Mouse (Mus musculus): Measurements from ENCODE around the gene Creb3l1. TPM values are rescaled to one million over a fixed set of nuclear protein-coding genes. Genes with fewer than 3 reads are reported as not detected.

The Creb3l1 gene
- polyA plus RNA-seq, 1 experiment from 2014 or later, result 2.9 TPM

DNA sequence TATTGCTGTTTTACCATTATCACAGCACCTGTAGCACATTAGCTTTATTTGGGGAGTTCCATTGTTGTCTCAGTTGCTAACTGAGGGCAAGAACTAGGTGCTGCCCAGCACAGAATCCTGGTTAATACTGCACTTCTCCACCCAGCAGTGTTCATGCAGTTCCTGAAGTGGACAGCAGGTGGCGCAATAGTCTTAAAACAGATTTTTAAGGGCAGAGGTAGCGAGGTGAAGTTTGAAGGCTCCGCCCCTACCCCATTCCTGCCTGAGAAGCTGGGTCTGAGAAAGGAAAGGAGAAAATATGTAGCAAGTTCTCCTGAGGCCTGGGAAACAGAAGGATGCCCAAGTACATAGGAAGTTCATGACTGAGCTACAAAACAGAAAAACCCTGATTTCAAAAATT, 36.8 kb downstream of the Creb3l1 start:
- Histone ChIP-seq H3K27me3 (no peaks in the 10 kb centered on the region), H3K4me1 (replicated peaks) (peaks cover 14% of the 10 kb centered on the region), H3K9me3 (no peaks in the 10 kb centered on the region), H3K9ac (no peak overlapping the region), H3K4me2 (no peak overlapping the region), H3K4me3 (no peak overlapping the region), H3K27ac (replicated peaks) (no peak overlapping the region), H3K36me3 (no peaks in the 10 kb centered on the region)
- peak; percentile 40; the same call in 1 of the 2 replicates for ATAC-seq (ENCODE audit: low FRiP score, low read depth)
- WGBS, result 4% methylated on average over 3 of the region's 3 CpGs

DNA sequence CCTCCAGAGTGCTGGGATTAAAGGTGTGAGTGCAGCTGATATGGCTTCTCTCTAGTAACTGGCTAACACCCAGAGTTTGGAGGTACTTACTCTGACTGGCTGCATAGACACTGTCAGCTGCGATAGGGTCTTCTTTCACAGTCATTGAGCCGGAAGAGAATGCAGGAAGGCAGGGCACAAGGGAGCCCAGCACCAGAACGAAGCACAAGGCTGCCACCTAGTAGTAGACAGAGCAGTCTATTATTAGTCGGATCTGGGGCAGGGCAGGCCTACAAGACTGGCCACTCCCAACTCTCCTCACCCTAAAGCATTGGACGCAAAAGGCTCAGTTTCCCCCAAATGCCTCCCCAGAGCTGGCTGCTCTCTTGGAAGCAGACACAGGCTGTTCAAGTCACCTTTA, 38.2 kb downstream of the Creb3l1 start:
- 1% methylated on average over 5 of the region's 5 CpGs for WGBS
- no peak overlapping the region for H3K9ac ChIP-seq
- H3K27ac ChIP-seq (replicated peaks), result no peak overlapping the region
- peaks cover 14% of the 10 kb centered on the region for H3K4me1 ChIP-seq (replicated peaks)
- no peaks in the 10 kb centered on the region for H3K9me3 ChIP-seq
- no peaks in the 10 kb centered on the region for H3K36me3 ChIP-seq
- H3K27me3 ChIP-seq, result no peaks in the 10 kb centered on the region
- peak; percentile 61; the same call in 1 of the 2 replicates for ATAC-seq (ENCODE audit: low FRiP score, low read depth)
- no peak overlapping the region for H3K4me2 ChIP-seq
- H3K4me3 ChIP-seq, result no peak overlapping the region

- peak overlapping the region; percentile 2; the same call in 1 of the 2 replicates for H3K27ac ChIP-seq (replicated peaks)
- WGBS, result 32% methylated on average over 9 of the region's 9 CpGs
- H3K4me3 ChIP-seq, result no peak overlapping the region
- no peak overlapping the region for H3K9ac ChIP-seq
- H3K9me3 ChIP-seq, result no peaks in the 10 kb centered on the region
- no peak for ATAC-seq (ENCODE audit: low FRiP score, low read depth)
- no peaks in the 10 kb centered on the region for H3K36me3 ChIP-seq
- peaks cover 14% of the 10 kb centered on the region for H3K4me1 ChIP-seq (replicated peaks)
- peak overlapping the region; percentile 46 for H3K4me2 ChIP-seq
- no peaks in the 10 kb centered on the region for H3K27me3 ChIP-seq
Measured at GRCm38 (mm10) chr2:91984906-91985525, 39.3 kb downstream of the Creb3l1 start.

GRCm38 (mm10) chr2:91984439-91984838, 39.9 kb downstream of the Creb3l1 start:
- peak overlapping the region; percentile 46 for H3K4me2 ChIP-seq
- H3K36me3 ChIP-seq, result no peaks in the 10 kb centered on the region
- 0 out of 2 replicates have a peak overlapping the region, but pooled peaks have one; percentile 2 for H3K27ac ChIP-seq (replicated peaks)
- H3K27me3 ChIP-seq, result no peaks in the 10 kb centered on the region
- no peak overlapping the region for H3K9ac ChIP-seq
- H3K4me3 ChIP-seq, result no peak overlapping the region; the same call in 1 of the 2 replicates
- WGBS, result 2% methylated on average over 11 of the region's 13 CpGs
- peak; percentile 61 for ATAC-seq (ENCODE audit: low FRiP score, low read depth)
- H3K4me1 ChIP-seq (replicated peaks), result peaks cover 14% of the 10 kb centered on the region
- H3K9me3 ChIP-seq, result no peaks in the 10 kb centered on the region

DNA sequence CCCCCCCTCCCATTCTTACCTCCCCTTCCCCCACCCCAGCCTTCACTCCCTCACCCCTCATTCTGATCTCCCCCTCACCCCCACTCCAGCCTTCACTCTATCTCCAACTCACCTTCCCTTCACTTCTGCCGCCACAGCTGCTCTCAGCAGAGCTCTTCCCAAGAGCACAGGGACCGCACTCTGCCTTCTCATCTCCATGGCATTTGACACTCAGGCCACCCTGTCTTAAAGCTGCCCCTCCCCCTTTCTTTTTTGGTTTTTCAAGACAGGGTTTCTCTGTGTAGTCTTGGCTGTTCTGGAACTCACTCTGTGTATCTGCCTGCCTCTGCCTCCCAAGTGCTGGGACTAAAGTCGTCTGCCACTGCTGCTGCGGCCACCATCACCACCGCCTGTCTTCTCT, 43.5 kb downstream of the Creb3l1 start:
- WGBS, result 38% methylated on average over 5 of the region's 5 CpGs
- Histone ChIP-seq H3K4me1 (replicated peaks) (peaks cover 27% of the 10 kb centered on the region), H3K4me3 (no peak overlapping the region), H3K27ac (replicated peaks) (no peak overlapping the region), H3K9me3 (no peaks in the 10 kb centered on the region), H3K9ac (no peak overlapping the region), H3K27me3 (peaks cover 15% of the 10 kb centered on the region), H3K36me3 (no peaks in the 10 kb centered on the region), H3K4me2 (no peak overlapping the region)
- no peak for ATAC-seq (ENCODE audit: low FRiP score, low read depth)

- H3K9ac ChIP-seq, result no peak overlapping the region
- H3K27ac ChIP-seq (replicated peaks), result no peak overlapping the region
- no peak overlapping the region for H3K4me3 ChIP-seq
- 3% methylated on average over 4 of the region's 4 CpGs for WGBS
- peaks cover 32% of the 10 kb centered on the region for H3K4me1 ChIP-seq (replicated peaks)
- no peak overlapping the region for H3K4me2 ChIP-seq
- no peaks in the 10 kb centered on the region for H3K36me3 ChIP-seq
- no peak for ATAC-seq (ENCODE audit: low FRiP score, low read depth)
- no peaks in the 10 kb centered on the region for H3K9me3 ChIP-seq
- peaks cover 16% of the 10 kb centered on the region for H3K27me3 ChIP-seq
Measured at GRCm38 (mm10) chr2:91980245-91980644, 44.1 kb downstream of the Creb3l1 start.

DNA sequence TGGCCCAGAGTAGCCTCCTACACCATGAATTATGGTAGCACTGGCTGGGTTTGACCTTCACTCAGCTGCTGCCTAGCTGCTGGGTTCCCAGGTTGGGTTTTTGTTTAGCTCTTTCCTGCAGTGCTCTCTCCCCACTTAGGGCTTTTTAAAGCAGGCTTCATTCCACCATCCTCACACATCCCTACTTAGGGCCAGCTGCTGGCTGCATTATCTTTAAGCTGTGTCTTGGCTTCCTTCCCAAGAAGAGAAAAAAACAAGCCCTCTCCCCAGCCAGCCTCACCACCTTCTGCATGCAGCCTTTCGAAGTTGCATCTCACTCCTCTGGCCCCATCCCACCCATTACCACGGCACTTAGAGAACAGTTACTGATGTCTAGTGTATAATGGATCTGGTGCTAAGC, 45.8 kb downstream of the Creb3l1 start:
- peaks cover 21% of the 10 kb centered on the region for H3K4me1 ChIP-seq (replicated peaks)
- no peak overlapping the region for H3K9ac ChIP-seq
- peaks cover 32% of the 10 kb centered on the region for H3K27me3 ChIP-seq
- no peak for ATAC-seq (ENCODE audit: low FRiP score, low read depth)
- no peak overlapping the region for H3K27ac ChIP-seq (replicated peaks)
- H3K9me3 ChIP-seq, result no peaks in the 10 kb centered on the region
- WGBS, result 38% methylated on average over 2 of the region's 2 CpGs
- H3K4me3 ChIP-seq, result no peak overlapping the region
- no peak overlapping the region for H3K4me2 ChIP-seq
- H3K36me3 ChIP-seq, result no peaks in the 10 kb centered on the region

DNA sequence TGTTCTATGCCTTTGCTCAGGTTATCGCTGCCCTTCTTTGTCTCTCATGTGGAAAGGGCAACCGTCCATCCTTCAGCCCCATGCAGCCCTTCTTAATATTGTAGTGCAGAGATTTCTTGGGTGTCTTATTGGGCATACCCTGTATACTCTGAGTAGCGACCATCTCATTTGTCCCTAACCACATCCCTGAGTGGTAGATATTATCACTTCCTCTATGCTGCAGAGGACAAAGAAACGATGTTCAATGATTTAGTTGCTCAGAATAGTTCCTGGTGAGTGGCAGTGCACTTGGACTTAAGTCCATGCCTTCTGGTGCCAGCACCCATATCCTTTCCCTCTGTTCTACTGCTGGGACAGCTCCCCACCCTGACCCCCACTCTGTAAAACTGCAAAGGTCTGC, 46.3 kb downstream of the Creb3l1 start:
- 77% methylated on average over 4 of the region's 4 CpGs for WGBS
- H3K4me1 ChIP-seq (replicated peaks), result peaks cover 21% of the 10 kb centered on the region
- ATAC-seq (ENCODE audit: low FRiP score, low read depth), result no peak
- no peak overlapping the region for H3K4me3 ChIP-seq
- no peaks in the 10 kb centered on the region for H3K36me3 ChIP-seq
- no peak overlapping the region for H3K27ac ChIP-seq (replicated peaks)
- peaks cover 32% of the 10 kb centered on the region for H3K27me3 ChIP-seq
- H3K9me3 ChIP-seq, result no peaks in the 10 kb centered on the region
- H3K9ac ChIP-seq, result no peak overlapping the region
- no peak overlapping the region for H3K4me2 ChIP-seq

- Histone ChIP-seq H3K4me2 (peak within 1 kb of the TSS; percentile 60), H3K27me3 (peaks cover 32% of the 10 kb centered on the region), H3K9ac (peak within 1 kb of the TSS; percentile 17; the same call in 1 of the 2 replicates), H3K4me1 (replicated peaks) (peaks cover 39% of the 10 kb centered on the region), H3K4me3 (peak within 1 kb of the TSS; percentile 36), H3K36me3 (no peaks in the 10 kb centered on the region), H3K27ac (replicated peaks) (no peak within 1 kb of the TSS), H3K9me3 (no peaks in the 10 kb centered on the region)
- ATAC-seq (ENCODE audit: low FRiP score, low read depth), result peak; percentile 43; the same call in 1 of the 2 replicates
- 2% methylated on average over 75 of the region's 79 CpGs for WGBS
Measured at GRCm38 (mm10) chr2:91975581-91976541, 48.4 kb downstream of the Creb3l1 start, which contains the start of gene Dgkz. Gene Dgkz, minus strand, starts transcription at chr2:91975864.

GRCm38 (mm10) chr2:91973416-91974135, 50.7 kb downstream of the Creb3l1 start:
- no peaks in the 10 kb centered on the region for H3K9me3 ChIP-seq
- no peak for ATAC-seq (ENCODE audit: low FRiP score, low read depth)
- H3K27me3 ChIP-seq, result peaks cover 32% of the 10 kb centered on the region
- H3K36me3 ChIP-seq, result no peaks in the 10 kb centered on the region
- H3K4me3 ChIP-seq, result no peak overlapping the region
- no peak overlapping the region for H3K9ac ChIP-seq
- H3K4me1 ChIP-seq (replicated peaks), result peaks cover 36% of the 10 kb centered on the region
- no peak overlapping the region for H3K27ac ChIP-seq (replicated peaks)
- WGBS, result 28% methylated on average over 7 of the region's 7 CpGs
- H3K4me2 ChIP-seq, result no peak overlapping the region

- Histone ChIP-seq H3K9me3 (no peaks in the 10 kb centered on the region), H3K4me2 (no peak overlapping the region), H3K4me3 (no peak overlapping the region), H3K9ac (no peak overlapping the region), H3K27me3 (peaks cover 30% of the 10 kb centered on the region), H3K4me1 (replicated peaks) (peaks cover 31% of the 10 kb centered on the region), H3K36me3 (no peaks in the 10 kb centered on the region), H3K27ac (replicated peaks) (peak overlapping the region; percentile 73)
- WGBS, result 29% methylated on average over 13 of the region's 13 CpGs
- ATAC-seq (ENCODE audit: low FRiP score, low read depth), result no peak
Measured at GRCm38 (mm10) chr2:91972121-91972566, 52.2 kb downstream of the Creb3l1 start.
